Mouse (Mus musculus) thymus, postnatal 0 days (tissue): Measurements from ENCODE around the gene Hint3. TPM values are rescaled to one million over a fixed set of nuclear protein-coding genes. Genes with fewer than 3 reads are reported as not detected.

Experiments used
- DNase-seq: peaks from one replicate; pipeline ENCODE4 v3.0.0-alpha.2; 2015; ENCODE audit warnings: low spot score
- polyA plus RNA-seq: library from polyadenylated mRNA; unstranded; fragments of >200 nt; fragmentation: Nextera tagmentation; extraction: Ambion mirVana; gene quantifications from 2 replicates; pipeline ENCODE4 v1.2.1, GENCODE M21; 2015

Hint3 gene
- polyA plus RNA-seq, 1 experiment from 2014 or later: 46.7 TPM

GRCm38 (mm10) chr10:30600094-30600534 is 29.3 kb downstream of the Hint3 start:
- no peak for DNase-seq

DNA sequence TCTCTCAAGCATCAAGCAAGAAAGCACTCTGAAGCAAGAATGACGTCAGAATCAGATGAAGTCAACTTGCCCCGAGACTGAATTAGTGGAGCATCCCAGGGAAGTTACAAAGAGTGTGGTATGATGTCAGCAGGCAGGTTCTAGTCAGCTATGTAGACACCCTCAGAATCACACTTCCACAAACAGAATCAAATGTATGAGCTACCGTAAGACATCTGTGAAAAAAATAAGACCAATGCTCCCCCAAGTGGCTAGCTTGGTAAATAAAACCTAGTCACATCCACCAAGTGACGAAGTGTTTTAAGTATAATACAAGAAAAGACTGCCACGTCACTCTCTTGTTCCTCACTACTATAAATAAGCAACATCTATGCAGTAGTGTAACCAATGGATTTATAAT is 42.4 kb downstream of the Hint3 start:
- peak; percentile 29 for DNase-seq

- DNase-seq: no peak
Observed at GRCm38 (mm10) chr10:30585691-30586090, 43.7 kb downstream of the Hint3 start.

DNA sequence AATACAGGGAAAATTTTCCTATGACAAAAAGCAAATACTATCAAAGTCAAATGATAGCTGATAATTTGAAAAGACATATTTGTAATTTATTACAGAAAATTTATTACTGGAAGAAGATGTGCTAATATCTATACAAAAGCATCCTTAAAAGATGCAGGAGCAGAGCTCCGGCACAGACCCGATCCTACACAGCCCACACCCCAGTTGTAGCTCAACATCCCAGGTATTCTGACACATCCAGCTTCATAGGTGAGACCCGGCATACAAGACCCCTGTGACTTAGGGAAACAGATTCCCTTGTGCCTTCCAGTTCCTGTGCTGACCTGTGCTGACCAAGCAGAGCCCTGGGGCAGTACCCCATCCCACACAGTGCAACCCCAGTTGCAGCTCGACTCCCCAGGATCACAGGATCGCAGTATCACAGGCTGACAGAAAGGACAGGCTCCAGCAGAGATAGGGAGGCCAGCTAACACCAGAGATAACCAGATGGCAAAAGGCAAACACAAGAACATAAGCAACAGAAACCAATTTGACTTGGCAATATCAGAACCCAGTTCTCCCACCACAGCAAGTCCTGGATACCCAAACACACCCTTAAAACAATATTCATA is 51.7 kb downstream of the Hint3 start:
- DNase-seq: no peak

DNA sequence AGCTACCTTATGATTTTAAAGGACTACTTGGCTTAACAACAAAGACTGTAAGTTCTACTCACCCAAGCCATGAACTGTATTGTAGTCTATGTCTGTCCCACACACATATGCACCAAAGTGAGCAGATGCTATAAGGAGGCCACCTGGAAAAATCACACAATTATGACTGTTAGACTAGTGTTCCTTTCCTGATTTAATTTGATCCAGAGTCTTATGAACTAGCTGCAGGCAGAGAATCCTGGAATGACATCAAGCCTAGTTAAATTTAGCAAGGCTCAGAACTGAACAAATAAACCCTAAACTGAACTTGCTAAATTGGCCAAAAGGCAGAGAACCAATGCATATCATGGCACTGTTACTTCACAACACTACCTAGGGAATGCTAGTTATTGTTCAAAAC is 63.1 kb downstream of the Hint3 start:
- DNase-seq: no peak

- no peak for DNase-seq
Observed at GRCm38 (mm10) chr10:30564651-30565050, 64.8 kb downstream of the Hint3 start.

Other genes starting within 250 kb of the Hint3 start
- 23.2 and 23.9 TPM in 2 replicates for gene Trmt11, start 28.9 kb downstream of the Hint3 start, polyA plus RNA-seq
- gene Ncoa7, start 173.7 kb upstream of the Hint3 start, polyA plus RNA-seq: 10.1 and 16.4 TPM in 2 replicates
- 0.51 and 0.82 TPM in 2 replicates for gene Hey2, start 213.2 kb upstream of the Hint3 start, polyA plus RNA-seq